Mouse (Mus musculus) layer of hippocampus, adult 9-10 months (tissue): ENCODE results near the gene Myo1a.

Source experiments
- DNase-seq: peaks from one replicate; pipeline ENCODE4 v3.0.0; 2022; ENCODE audit warnings: low spot score

Myo1a gene

GRCm38 (mm10) chr10:127728437-127728836 is 23.5 kb downstream of the Myo1a start:
- no peak for DNase-seq

GRCm38 (mm10) chr10:127730285-127730932 is 25.4 kb downstream of the Myo1a start:
- DNase-seq, result no peak

GRCm38 (mm10) chr10:127730933-127731310 is 26.0 kb downstream of the Myo1a start:
- DNase-seq, result no peak

GRCm38 (mm10) chr10:127731397-127731796 is 26.4 kb downstream of the Myo1a start:
- DNase-seq, result no peak

GRCm38 (mm10) chr10:127734434-127734833 is 29.5 kb downstream of the Myo1a start:
- DNase-seq, result no peak

GRCm38 (mm10) chr10:127736266-127736665 is 31.3 kb downstream of the Myo1a start:
- no peak for DNase-seq

GRCm38 (mm10) chr10:127736916-127737315 is 31.9 kb downstream of the Myo1a start:
- DNase-seq, result no peak

- no peak for DNase-seq
These were observed 32.6 kb downstream of the Myo1a start for GRCm38 (mm10) chr10:127737552-127737951.

- DNase-seq, result no peak
These were observed 33.3 kb downstream of the Myo1a start for GRCm38 (mm10) chr10:127738151-127738882.

- no peak for DNase-seq
These were observed 34.2 kb downstream of the Myo1a start, which contains the start of gene Zbtb39 for GRCm38 (mm10) chr10:127739083-127739660. Zbtb39 (plus strand) TSS chr10:127739538.

GRCm38 (mm10) chr10:127739661-127740161 is 34.7 kb downstream of the Myo1a start:
- DNase-seq, result no peak

GRCm38 (mm10) chr10:127744661-127745060 is 39.7 kb downstream of the Myo1a start:
- no peak for DNase-seq

GRCm38 (mm10) chr10:127745886-127746285 is 40.9 kb downstream of the Myo1a start:
- DNase-seq, result no peak

GRCm38 (mm10) chr10:127747254-127747653 is 42.3 kb downstream of the Myo1a start:
- no peak for DNase-seq

GRCm38 (mm10) chr10:127748847-127749612 is 44.1 kb downstream of the Myo1a start:
- DNase-seq, result no peak

- DNase-seq, result no peak
These were observed 45.3 kb downstream of the Myo1a start for GRCm38 (mm10) chr10:127750136-127750777.

GRCm38 (mm10) chr10:127751548-127751947 is 46.6 kb downstream of the Myo1a start, which contains the start of gene Gpr182:
Gpr182 (minus strand) TSS chr10:127751732.
- DNase-seq, result no peak

GRCm38 (mm10) chr10:127754566-127755166 is 49.7 kb downstream of the Myo1a start:
- DNase-seq, result no peak

- DNase-seq, result no peak
These were observed 50.3 kb downstream of the Myo1a start for GRCm38 (mm10) chr10:127755246-127755645.

- no peak for DNase-seq
These were observed 50.9 kb downstream of the Myo1a start for GRCm38 (mm10) chr10:127755770-127756468.
